Mouse (Mus musculus) thymus, postnatal 36 days (tissue): ENCODE results near the gene Atp1a2.
"Not testable (repeated sequence)": the region's sequence is repeated elsewhere in the genome, so short reads cannot be mapped to it uniquely, and the experiment has no call there.

Source experiments
- DNase-seq, 2 experiments: peaks; one replicate each; pipeline ENCODE4 v3.0.0; 2022; ENCODE audit warnings: mixed read lengths in 2 of 2

Atp1a2 gene

DNA sequence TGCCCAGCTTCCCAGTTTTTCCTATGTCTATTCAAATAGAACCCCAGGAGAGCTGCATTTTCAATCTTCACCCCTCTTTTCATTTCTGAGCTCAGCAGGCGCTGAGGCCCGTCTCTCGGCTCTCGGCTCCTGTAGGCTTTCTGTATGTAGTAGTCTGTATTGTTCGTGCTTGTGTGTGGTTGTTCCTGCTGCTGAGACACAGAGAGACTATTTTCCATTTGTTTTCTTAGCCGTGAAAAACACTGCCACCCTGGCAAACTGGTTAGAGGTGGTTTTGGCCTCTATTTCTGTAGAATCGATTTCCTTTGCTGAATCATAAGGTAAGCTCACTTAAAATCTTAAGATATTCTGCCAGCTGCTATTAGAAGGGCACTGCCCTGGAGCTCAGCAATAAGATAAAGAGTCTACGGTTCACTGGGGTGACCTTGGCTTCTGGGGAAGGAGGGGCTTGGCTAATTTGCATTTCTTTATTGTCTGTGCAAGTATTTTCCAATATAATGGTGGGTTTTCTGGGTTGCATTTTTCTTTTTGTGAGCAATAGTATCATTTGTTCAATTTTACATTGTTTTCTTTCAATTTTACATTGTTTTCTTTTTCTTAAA lies 36.3 kb downstream of the Atp1a2 start, which contains the start of gene Igsf8:
Gene Igsf8 (plus strand): TSS at position 165 of the 602 bp plus-strand sequence.
- no peak for DNase-seq

- DNase-seq, result no peak
These were observed 39.5 kb downstream of the Atp1a2 start, which contains the start of gene Atp1a4 for GRCm38 (mm10) chr1:172258314-172258713. Gene Atp1a4, minus strand, starts transcription at chr1:172258414.

DNA sequence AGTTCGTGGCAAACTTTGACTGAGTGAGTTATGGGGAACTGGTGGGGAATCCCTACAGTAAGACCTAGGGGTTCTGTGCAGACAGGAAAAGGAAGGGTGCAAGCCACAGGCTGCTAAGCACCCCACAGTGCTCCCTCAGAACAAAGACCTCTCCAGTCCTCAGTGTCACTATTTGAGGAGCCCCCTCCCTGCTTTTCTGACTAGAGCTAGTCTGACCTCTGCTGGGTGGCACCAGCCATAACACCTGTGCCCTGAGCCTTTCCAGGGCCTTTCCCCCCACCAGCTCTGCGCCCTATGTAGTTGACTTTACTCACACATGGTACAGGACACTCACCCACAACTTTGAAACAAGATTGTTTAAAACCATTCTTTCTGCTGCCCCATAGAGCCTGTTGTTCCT lies 50.2 kb downstream of the Atp1a2 start:
- DNase-seq, result peak; percentile 57 to 61

- DNase-seq, result no peak
These were observed 50.6 kb downstream of the Atp1a2 start for GRCm38 (mm10) chr1:172247216-172247615.

GRCm38 (mm10) chr1:172244645-172245044 lies 53.2 kb downstream of the Atp1a2 start:
- not testable (repeated sequence) for DNase-seq

DNA sequence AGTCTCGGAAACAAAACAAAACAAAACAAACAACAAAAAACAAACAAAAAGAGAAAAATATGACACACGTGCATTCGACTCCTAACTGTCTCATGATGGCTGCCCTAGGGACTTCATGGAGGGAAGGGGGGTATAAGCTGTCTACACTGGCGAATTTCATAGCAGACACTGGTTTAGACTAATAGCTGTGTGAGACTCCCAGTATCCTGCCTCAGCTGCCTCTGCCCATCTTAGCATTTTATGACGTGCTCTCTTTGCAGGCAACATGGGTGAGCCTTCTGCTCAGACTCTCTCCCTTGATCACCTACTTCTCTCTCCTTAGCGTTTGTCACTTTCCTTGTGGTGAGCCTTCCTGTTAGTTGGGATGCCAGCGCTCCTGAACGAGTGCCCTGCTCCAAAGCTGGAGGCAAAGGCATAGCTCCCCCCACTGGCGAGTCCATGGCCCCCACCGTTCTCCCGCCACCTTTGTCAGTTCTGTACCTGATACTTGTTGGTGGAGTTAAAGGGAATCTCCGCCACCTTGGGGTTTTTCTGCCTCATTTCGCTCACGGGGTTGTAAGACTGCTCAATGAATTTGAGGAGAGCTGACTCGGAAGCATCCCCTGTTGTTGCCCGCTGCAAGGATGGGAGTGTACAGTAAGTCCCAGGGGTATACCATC lies 54.2 kb downstream of the Atp1a2 start:
- DNase-seq, result no peak

- no peak for DNase-seq
These were observed 55.5 kb downstream of the Atp1a2 start for GRCm38 (mm10) chr1:172242401-172242800.

DNA sequence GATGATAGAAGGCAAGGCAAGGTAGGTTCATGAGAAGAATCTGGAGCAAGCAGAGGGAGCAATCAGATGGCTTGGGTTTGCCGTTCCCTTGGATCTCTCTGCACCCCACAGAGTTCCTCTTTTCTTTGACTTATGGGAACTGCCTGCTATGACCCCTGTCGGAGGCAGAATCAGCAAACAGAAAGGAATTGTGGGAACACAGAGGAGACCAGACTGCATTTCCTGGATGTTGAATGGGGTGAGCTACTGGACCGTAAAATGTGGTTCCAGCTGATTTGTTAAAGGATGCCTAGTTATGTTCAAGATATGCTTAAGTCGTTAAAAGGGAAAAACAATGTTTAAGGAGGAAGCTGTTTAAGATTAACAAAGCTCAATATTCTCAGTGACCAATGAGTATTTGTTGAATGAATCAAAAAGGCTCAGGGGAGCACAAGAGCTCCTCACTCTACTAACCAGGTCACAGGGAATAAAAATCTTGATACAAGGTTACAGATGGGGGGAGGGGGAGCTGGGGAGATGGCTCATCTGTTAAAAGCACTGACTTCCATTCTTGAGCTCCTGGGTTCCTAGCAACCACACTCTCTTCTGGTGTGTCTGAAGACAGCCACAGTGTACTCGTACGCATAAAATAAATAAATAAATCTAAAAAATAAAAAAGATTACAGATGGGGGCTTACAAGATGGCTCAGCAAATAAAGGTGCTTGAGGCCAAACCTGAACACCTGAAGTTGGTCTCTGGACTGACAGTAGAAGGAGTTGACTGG lies 56.7 kb downstream of the Atp1a2 start:
- DNase-seq, result no peak

DNA sequence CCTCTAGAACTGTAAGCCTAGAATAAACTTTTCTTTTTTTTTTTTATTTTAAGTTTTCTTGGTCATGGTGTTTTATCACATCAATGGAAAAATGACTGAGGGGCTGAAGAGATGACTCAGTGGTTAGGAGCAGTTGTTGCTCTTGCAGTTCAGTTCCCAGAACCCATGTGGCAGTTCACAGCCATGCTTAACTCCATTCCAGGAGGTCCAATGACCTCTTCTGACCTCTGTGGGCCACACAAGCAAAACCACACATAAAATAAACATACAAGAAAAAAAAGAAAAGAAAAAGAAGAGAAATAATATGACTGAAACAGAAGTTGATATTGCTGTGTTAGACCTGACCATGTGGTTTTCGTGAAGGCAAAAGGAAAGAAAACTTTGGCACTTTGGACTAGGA lies 68.6 kb downstream of the Atp1a2 start:
- no peak for DNase-seq

- DNase-seq, result no peak
These were observed 69.7 kb downstream of the Atp1a2 start for GRCm38 (mm10) chr1:172228209-172228608.
